Mouse (Mus musculus): ENCODE measurements around the gene Ces3b. TPM values are rescaled to one million over a fixed set of nuclear protein-coding genes. Genes with fewer than 3 reads are reported as not detected.
"Not testable (repeated sequence)": the region's sequence is repeated elsewhere in the genome, so short reads cannot be mapped to it uniquely, and the experiment has no call there.

Gene Ces3b
- not detected in 2 replicates for polyA plus RNA-seq (2016; fragmentation: Nextera tagmentation; extraction: Ambion mirVana)

DNA sequence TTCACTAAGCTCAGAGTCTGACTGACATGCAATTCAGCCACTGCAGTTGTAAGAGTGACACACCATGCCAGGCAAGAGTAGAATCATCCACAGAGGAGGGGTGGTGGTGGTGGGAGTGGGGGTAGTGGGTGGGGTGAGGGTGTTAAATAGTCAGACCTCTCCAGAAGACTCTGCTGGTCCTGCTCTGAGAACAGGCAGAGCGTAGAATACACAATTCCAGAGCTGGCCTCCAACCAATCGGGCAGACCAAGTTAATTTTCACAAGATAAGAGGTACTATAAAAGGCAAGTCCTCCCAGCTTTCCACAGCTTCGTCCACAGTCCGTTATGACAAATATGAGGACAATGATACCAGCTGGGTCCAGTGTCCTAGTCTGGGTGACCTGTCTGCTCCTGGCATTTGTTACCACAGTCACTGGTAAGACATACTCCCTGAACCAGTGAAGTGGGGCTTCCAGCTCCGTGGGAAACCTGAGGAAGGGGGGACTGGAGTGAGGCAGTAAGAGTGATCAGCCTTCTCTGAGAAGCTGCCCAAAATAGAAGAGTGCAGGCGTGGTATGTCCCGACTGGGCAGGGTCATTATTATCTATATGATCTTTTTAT is at the start of gene Ces3b:
Gene Ces3b, plus strand, starts transcription at position 305 of the 602 bp plus-strand sequence.
- Histone ChIP-seq H3K4me1 (no peaks in the 10 kb centered on the region), H3K4me2 (no peak within 1 kb of the TSS), H3K27me3 (no peaks in the 10 kb centered on the region), H3K4me3 (replicated peaks) (no peak within 1 kb of the TSS), H3K36me3 (replicated peaks) (no peaks in the 10 kb centered on the region), H3K27ac (no peak within 1 kb of the TSS), H3K9me3 (no peaks in the 10 kb centered on the region), H3K9ac (no peak within 1 kb of the TSS)
- WGBS, result 80% methylated on average over 7 of the region's 7 CpGs
- ATAC-seq (ENCODE audit: low FRiP score), result no peak

DNA sequence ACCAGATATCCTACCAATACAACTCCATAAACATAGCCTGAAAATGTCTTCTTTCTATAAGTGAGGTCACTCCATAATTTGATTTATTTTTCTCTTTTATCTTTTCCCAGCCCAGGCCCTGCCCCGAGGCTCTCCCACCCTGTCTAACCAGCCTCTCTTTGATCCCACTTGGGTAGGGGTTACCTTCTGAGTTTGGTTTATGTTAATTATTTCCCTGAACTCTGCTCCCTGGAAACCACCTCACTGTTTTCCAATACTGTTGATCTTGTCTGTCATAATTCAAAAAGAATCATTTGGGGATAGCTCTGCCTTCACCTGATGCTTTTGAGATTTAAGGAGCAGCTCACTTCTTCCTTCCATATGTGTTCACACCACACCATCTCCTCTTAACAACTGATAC is 40.0 kb upstream of the Ces3b start:
- H3K9me3 ChIP-seq, result no peaks in the 10 kb centered on the region
- 80% methylated on average over 1 of the region's 1 CpGs for WGBS
- H3K27ac ChIP-seq, result no peak overlapping the region
- ATAC-seq (ENCODE audit: low FRiP score), result no peak
- H3K4me3 ChIP-seq (replicated peaks), result no peak overlapping the region
- no peaks in the 10 kb centered on the region for H3K36me3 ChIP-seq (replicated peaks)
- no peaks in the 10 kb centered on the region for H3K27me3 ChIP-seq
- H3K9ac ChIP-seq, result no peak overlapping the region
- H3K4me1 ChIP-seq, result no peaks in the 10 kb centered on the region
- H3K4me2 ChIP-seq, result no peak overlapping the region

DNA sequence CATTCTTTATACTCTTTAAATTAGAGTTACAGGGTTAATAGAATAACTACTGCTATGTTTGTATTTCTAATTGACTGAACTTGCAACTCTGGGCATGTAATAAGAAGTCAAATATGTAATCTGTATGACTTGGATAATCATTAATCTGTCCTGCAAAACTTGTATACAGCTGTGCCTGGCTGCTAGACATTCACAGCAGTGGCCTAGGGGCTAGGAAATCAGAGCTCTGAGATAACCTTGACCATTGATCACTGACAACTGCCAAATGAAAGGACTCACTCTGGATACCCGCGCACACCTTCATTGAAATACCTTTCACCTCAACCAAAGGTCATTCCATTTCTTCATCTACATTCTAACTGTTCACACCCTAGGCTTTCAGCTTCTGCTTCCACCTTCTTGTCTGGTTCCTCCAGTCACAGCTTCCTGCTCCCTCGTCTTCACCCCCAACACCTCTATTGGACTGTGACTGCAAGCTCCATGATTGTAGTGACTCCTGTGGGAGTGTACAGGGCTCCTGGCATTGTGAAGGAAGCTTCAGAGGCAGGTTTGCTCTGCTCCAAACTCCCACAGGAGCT is 37.6 kb upstream of the Ces3b start:
- Histone ChIP-seq H3K36me3 (replicated peaks) (no peaks in the 10 kb centered on the region), H3K9me3 (no peaks in the 10 kb centered on the region), H3K27me3 (no peaks in the 10 kb centered on the region), H3K4me1 (no peaks in the 10 kb centered on the region), H3K27ac (no peak overlapping the region), H3K4me2 (no peak overlapping the region), H3K9ac (no peak overlapping the region), H3K4me3 (replicated peaks) (no peak overlapping the region)
- WGBS, result 88% methylated on average over 3 of the region's 3 CpGs
- ATAC-seq (ENCODE audit: low FRiP score), result no peak

DNA sequence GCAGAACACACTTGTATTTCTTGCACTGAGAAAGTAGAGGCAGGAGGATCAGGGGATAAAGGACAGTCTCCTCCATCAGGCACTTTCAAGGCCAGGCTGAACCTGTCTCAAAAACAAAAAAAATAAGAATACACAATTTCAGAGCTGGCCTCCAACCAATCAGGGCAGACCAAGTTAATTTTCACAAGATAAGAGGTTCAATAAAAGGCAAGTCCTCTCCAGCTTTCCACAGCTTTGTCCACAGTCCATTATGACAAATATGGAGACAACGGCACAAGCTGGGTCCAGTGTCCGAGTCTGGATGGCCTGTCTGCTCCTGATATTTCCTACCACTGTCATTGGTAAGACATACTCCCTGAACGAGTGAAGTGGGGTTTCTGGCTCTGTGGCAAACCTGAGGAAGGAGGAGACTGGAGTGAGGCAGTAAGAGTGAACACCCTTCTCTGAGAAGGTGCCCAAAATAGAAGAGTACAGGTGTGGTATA is 35.1 kb upstream of the Ces3b start, which contains the start of gene Ces3a:
Gene Ces3a, plus strand, starts transcription at position 231 of the 484 bp plus-strand sequence.
- Histone ChIP-seq H3K4me3 (replicated peaks) (no peak within 1 kb of the TSS), H3K9me3 (no peaks in the 10 kb centered on the region), H3K27me3 (no peaks in the 10 kb centered on the region), H3K4me2 (no peak within 1 kb of the TSS), H3K4me1 (no peaks in the 10 kb centered on the region), H3K36me3 (replicated peaks) (no peaks in the 10 kb centered on the region), H3K27ac (no peak within 1 kb of the TSS), H3K9ac (no peak within 1 kb of the TSS)
- WGBS, result 76% methylated on average over 3 of the region's 3 CpGs
- no peak for ATAC-seq (ENCODE audit: low FRiP score)

DNA sequence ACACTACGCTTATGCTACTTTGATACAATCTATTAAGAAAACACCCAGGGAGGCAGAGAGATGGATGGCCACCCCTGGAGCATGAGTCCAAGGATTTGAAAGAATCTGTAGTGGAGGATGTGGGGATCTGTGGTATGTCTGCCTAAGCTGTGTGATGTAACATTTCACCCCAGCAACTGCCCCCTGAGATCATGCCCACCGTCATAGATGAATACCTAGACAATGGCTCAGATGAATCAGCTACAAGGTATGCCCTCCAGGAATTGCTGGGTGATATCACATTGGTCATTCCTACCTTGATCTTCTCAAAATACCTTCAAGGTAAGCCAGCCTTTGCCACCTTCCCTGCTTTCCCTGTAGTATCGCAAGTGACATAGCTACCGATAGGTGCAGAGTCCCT is 27.3 kb upstream of the Ces3b start:
- no peaks in the 10 kb centered on the region for H3K4me1 ChIP-seq
- WGBS, result 91% methylated on average over 4 of the region's 4 CpGs
- no peak overlapping the region for H3K4me3 ChIP-seq (replicated peaks)
- no peak overlapping the region for H3K27ac ChIP-seq
- no peaks in the 10 kb centered on the region for H3K9me3 ChIP-seq
- H3K27me3 ChIP-seq, result no peaks in the 10 kb centered on the region
- no peak overlapping the region for H3K4me2 ChIP-seq
- H3K9ac ChIP-seq, result no peak overlapping the region
- no peaks in the 10 kb centered on the region for H3K36me3 ChIP-seq (replicated peaks)
- ATAC-seq (ENCODE audit: low FRiP score), result no peak

DNA sequence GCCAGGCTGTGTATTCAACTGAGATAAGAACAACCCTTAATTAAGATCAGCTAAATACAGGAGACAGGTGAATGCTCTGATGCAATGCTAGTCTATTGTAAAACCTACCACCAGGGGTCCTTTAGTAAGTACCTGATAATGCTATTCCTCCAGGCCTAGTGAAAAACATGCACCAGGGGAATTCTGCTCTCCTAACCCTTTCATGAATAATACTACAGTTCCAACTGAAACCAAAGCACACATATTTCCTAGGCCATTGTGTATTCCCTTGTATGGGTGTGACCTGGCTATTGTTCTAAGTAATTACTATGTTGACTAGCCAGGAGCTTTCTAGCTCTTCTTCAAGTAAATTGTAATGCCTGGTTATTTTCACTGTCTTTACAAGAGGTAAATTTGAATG is 23.5 kb upstream of the Ces3b start:
- H3K9ac ChIP-seq, result no peak overlapping the region
- no peak overlapping the region for H3K27ac ChIP-seq
- no peak overlapping the region for H3K4me3 ChIP-seq (replicated peaks)
- no peaks in the 10 kb centered on the region for H3K27me3 ChIP-seq
- peaks cover 3% of the 10 kb centered on the region; the same call in 1 of the 2 replicates for H3K9me3 ChIP-seq
- H3K4me1 ChIP-seq, result no peaks in the 10 kb centered on the region
- no peak for ATAC-seq (ENCODE audit: low FRiP score)
- H3K36me3 ChIP-seq (replicated peaks), result no peaks in the 10 kb centered on the region
- H3K4me2 ChIP-seq, result no peak overlapping the region

DNA sequence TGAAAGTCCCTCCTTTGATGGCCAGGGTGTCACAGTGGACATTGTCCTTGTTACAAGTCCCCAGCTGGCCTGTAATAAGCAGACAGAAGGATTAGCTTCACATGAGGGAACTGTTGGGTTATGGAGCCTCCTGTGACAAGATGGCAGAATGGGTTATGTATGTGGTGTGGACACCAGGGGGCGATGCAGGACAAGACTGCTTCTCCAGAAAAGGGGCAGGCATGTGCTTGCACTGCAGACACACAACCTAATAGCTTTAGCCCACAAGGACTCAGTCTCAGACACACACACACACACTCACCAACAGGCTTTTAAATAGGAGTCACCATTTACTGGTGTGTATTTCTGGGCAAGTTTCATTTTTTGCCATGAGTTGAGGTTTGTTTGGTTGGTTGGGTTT is 16.8 kb upstream of the Ces3b start:
- ATAC-seq (ENCODE audit: low FRiP score), result no peak
- no peaks in the 10 kb centered on the region for H3K36me3 ChIP-seq (replicated peaks)
- 4% methylated on average over 1 of the region's 1 CpGs for WGBS
- no peak overlapping the region for H3K4me3 ChIP-seq (replicated peaks)
- H3K9me3 ChIP-seq, result peaks cover 3% of the 10 kb centered on the region; the same call in 1 of the 2 replicates
- H3K4me1 ChIP-seq, result no peaks in the 10 kb centered on the region
- no peak overlapping the region for H3K9ac ChIP-seq
- no peak overlapping the region for H3K27ac ChIP-seq
- H3K27me3 ChIP-seq, result 0 out of 2 replicates have a peak, but pooled peaks cover 5% of the 10 kb centered on the region
- no peak overlapping the region for H3K4me2 ChIP-seq

DNA sequence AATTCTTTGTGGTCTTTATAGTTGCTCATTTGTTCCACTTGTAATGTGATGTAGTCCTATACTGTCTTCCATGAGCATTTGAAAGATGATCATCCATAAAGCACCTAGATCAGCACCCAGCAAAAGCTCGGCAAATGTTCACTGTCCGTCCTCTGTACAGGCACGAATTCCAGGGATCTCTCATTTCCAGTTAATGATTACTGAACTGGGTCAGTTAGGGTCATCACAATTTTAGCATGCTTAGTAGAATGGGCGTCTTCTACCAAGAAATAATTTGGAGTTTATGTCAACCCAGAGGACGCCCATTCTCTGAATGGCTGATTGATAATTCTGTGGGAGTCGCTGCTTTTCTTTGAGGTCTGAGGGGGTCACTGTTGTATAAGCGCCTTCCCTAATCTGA is 15.6 kb upstream of the Ces3b start:
- not testable (repeated sequence) for H3K4me1 ChIP-seq; H3K4me3 ChIP-seq (replicated peaks); H3K27me3 ChIP-seq; ATAC-seq (ENCODE audit: low FRiP score); H3K4me2 ChIP-seq; H3K36me3 ChIP-seq (replicated peaks); H3K9ac ChIP-seq; H3K27ac ChIP-seq; H3K9me3 ChIP-seq
- 82% methylated on average over 7 of the region's 7 CpGs for WGBS

DNA sequence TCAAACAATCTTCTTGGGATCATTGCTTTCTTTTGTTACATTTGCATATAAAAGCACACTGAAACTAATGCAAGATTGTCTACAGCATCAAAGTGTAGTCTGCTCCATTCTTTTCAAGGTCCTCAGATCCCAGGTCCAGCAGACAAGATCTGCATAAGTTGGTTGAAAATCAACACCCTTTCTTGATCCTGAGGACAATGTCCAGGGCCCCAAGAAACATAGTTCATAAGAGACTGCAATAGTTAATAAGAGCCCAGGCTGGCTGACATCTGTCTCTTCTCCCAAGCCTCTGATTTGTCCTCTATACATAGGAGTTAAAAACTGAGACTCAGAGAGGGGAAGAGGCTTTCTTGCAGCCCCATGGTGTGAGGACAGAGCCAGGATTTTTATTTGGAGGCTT is 14.6 kb upstream of the Ces3b start:
- H3K4me1 ChIP-seq, result no peaks in the 10 kb centered on the region
- 0 out of 2 replicates have a peak, but pooled peaks cover 5% of the 10 kb centered on the region for H3K27me3 ChIP-seq
- no peaks in the 10 kb centered on the region for H3K9me3 ChIP-seq
- H3K27ac ChIP-seq, result no peak overlapping the region
- no peak overlapping the region for H3K4me2 ChIP-seq
- no peak overlapping the region for H3K4me3 ChIP-seq (replicated peaks)
- ATAC-seq (ENCODE audit: low FRiP score), result no peak
- H3K36me3 ChIP-seq (replicated peaks), result no peaks in the 10 kb centered on the region
- no peak overlapping the region for H3K9ac ChIP-seq

DNA sequence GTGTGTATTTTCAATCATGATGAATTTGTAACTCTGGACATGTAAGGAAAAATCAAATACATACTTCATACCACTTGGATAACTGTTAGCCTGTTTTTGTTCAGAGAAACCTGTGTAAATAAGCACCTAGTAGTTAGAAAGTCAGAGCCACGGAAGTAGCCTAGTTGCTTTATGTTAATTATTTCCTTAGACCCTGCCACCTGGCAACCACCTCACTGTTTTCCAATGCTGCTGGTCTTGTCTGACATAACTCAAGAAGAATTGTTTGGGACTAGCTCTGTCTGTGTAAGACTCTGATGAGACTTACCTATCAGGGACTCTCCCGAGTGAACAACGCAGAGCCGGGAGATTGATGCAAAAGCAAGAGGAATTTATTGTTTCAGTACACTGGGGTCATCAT is 7.0 kb upstream of the Ces3b start:
- Histone ChIP-seq H3K4me3 (replicated peaks) (no peak overlapping the region), H3K4me1 (no peaks in the 10 kb centered on the region), H3K9ac (no peak overlapping the region), H3K27ac (no peak overlapping the region), H3K4me2 (no peak overlapping the region), H3K9me3 (no peaks in the 10 kb centered on the region), H3K27me3 (no peaks in the 10 kb centered on the region), H3K36me3 (replicated peaks) (no peaks in the 10 kb centered on the region)
- WGBS, result 92% methylated on average over 4 of the region's 4 CpGs
- no peak for ATAC-seq (ENCODE audit: low FRiP score)

DNA sequence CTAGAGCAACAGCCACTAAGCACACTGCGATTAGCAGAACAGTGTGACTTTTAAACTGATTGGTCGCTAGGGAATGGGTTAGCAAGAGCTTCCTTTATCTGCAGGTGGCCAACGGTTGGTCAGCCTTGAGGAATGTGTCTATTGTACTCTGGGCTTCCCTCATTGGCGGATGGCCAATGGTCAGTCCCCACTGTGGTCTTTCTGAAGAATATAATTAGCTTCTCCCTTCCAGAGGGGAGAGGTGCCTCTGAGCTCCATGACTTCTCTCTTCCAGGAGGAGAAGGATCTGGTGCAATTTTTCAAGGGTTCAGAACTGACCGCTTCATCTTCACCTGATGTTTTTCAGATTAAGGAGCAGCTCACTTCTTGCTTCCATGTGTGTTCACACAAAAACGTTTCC is 6.5 kb upstream of the Ces3b start:
- no peak overlapping the region for H3K4me3 ChIP-seq (replicated peaks)
- no peaks in the 10 kb centered on the region for H3K4me1 ChIP-seq
- no peaks in the 10 kb centered on the region for H3K36me3 ChIP-seq (replicated peaks)
- no peak for ATAC-seq (ENCODE audit: low FRiP score)
- H3K27ac ChIP-seq, result no peak overlapping the region
- no peaks in the 10 kb centered on the region for H3K27me3 ChIP-seq
- no peak overlapping the region for H3K9ac ChIP-seq
- no peaks in the 10 kb centered on the region for H3K9me3 ChIP-seq
- H3K4me2 ChIP-seq, result no peak overlapping the region
- 67% methylated on average over 6 of the region's 6 CpGs for WGBS

DNA sequence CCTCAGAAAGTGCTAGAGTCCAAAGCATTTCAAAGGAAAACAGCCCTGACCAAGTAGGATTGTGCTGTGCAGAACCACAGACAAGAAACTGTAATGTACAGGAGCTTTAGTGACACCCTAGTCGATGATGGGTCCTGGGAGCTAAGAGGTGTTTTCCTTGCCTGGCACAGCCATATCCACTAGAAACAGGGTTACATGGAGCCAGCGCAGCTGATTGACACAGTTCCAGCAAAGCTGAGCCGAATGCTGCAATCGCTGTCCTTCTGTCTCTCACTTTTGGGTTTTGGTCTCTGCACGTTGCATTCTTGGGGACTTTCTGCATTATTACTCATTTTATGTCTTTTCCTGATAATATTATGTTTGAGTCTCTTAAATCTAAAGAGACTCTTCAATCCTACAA is 5.0 kb upstream of the Ces3b start:
- H3K4me2 ChIP-seq, result no peak overlapping the region
- H3K9me3 ChIP-seq, result no peaks in the 10 kb centered on the region
- H3K4me1 ChIP-seq, result no peaks in the 10 kb centered on the region
- no peak for ATAC-seq (ENCODE audit: low FRiP score)
- H3K27me3 ChIP-seq, result no peaks in the 10 kb centered on the region
- H3K4me3 ChIP-seq (replicated peaks), result no peak overlapping the region
- H3K9ac ChIP-seq, result no peak overlapping the region
- WGBS, result 92% methylated on average over 5 of the region's 5 CpGs
- H3K36me3 ChIP-seq (replicated peaks), result no peaks in the 10 kb centered on the region
- H3K27ac ChIP-seq, result no peak overlapping the region

DNA sequence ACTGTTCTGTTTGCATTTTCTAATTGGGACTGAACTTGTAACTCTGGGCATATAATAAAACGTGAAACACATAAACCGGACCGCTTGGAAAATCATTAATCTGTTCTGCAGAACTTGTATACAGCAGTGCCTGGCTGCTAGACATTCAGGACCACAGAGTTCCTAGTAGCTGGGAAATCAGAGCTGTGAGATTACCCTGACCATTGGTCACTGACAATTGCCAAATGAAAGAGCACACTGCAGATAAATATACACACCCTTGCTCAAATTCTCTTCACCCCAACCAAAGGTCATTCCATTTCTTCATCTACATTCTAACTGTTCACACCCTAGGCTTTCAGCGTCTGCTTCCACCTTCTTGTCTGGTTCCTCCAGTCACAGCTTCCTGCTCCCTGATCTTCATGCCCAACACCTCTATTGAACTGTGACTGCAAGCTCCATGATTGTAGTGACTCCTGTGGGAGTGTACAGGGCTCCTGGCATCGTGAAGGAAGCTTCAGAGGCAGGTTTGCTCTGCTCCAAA is 2.7 kb upstream of the Ces3b start:
- Histone ChIP-seq H3K4me2 (no peak overlapping the region), H3K4me1 (no peaks in the 10 kb centered on the region), H3K27me3 (no peaks in the 10 kb centered on the region), H3K27ac (no peak overlapping the region), H3K9me3 (no peaks in the 10 kb centered on the region), H3K4me3 (replicated peaks) (no peak overlapping the region), H3K9ac (no peak overlapping the region), H3K36me3 (replicated peaks) (no peaks in the 10 kb centered on the region)
- WGBS, result 79% methylated on average over 5 of the region's 5 CpGs
- no peak for ATAC-seq (ENCODE audit: low FRiP score)

All from forebrain, embryonic 12.5 days (tissue).